Mouse (Mus musculus): ENCODE results near the gene Dgki.

- TF ChIP-seq HCFC1 (IDR thresholded peaks at IDR 0.05; ENCODE audit: borderline replicate concordance, insufficient read depth, low read length) (no peak), CHD2 (IDR thresholded peaks at IDR 0.05; ENCODE audit: low read depth, low read length) (no peak), MAFK (IDR thresholded peaks at IDR 0.05; ENCODE audit: insufficient read depth, low read depth, low read length) (no peak), ZNF384 (IDR thresholded peaks at IDR 0.05; ENCODE audit: low read depth, low read length) (no peak)
These were observed 36.9 kb upstream of the Dgki start for GRCm38 (mm10) chr6:37336831-37337260.

Data from ES-E14 (cell line).